Mouse (Mus musculus): ENCODE data around the gene Nt5c3. TPM values are rescaled to one million over a fixed set of nuclear protein-coding genes. Genes with fewer than 3 reads are reported as not detected.

Nt5c3 gene
- total and polyA plus RNA-seq, 3 experiments = 59.2 to 71.1 TPM; not detected in 1

GRCm38 (mm10) chr6:56848974-56849373, 74.8 kb downstream of the Nt5c3 start:
- Histone ChIP-seq H3K27ac (ENCODE audit: control insufficient read depth, low read depth, low read length) (no peak overlapping the region), H3K36me3 (ENCODE audit: control insufficient read depth in 1 of 2, insufficient read depth in 2 of 2, low read length in 2 of 2) (no peaks in the 10 kb centered on the region), H3K4me3 (ENCODE audit: control insufficient read depth in 1 of 2, insufficient read depth in 1 of 2, low read depth in 2 of 2, low read length in 2 of 2) (no peak overlapping the region), H3K9me3 (replicated peaks; ENCODE audit: insufficient read depth, low read length) (no peaks in the 10 kb centered on the region), H3K9ac (ENCODE audit: control insufficient read depth, low read depth, low read length, poor library complexity, severe bottlenecking) (no peak overlapping the region), H3K4me1 (ENCODE audit: control insufficient read depth in 1 of 2, insufficient read depth in 2 of 2, low read length in 2 of 2) (no peaks in the 10 kb centered on the region), H3K79me2 (ENCODE audit: control insufficient read depth, insufficient read depth, low read length, poor library complexity) (no peaks in the 10 kb centered on the region), H3K27me3 (ENCODE audit: control insufficient read depth in 1 of 2, insufficient read depth in 2 of 2, low read length in 2 of 2) (no peaks in the 10 kb centered on the region)
- no peak for DNase-seq (ENCODE audit: low read depth, low spot score)
- TF ChIP-seq GABPA (IDR thresholded peaks at IDR 0.05; ENCODE audit: low read depth, low read length) = no peak
- TF ChIP-seq POLR2AphosphoS5 (IDR thresholded peaks at IDR 0.05; ENCODE audit: borderline replicate concordance, low read depth, low read length) = no peak
- TF ChIP-seq NELFE (IDR thresholded peaks at IDR 0.05; ENCODE audit: low read depth, low read length) = no peak
- TF ChIP-seq SIN3A (IDR thresholded peaks at IDR 0.05; ENCODE audit: low read length) = no peak
- no peak for TF ChIP-seq MAX (IDR thresholded peaks at IDR 0.05; ENCODE audit: low read length)
- TF ChIP-seq UBTF (IDR thresholded peaks at IDR 0.05; ENCODE audit: borderline replicate concordance, insufficient read depth, low read depth, low read length) = no peak
- TF ChIP-seq POLR2A (IDR thresholded peaks at IDR 0.05; ENCODE audit: control insufficient read depth in 1 of 2, insufficient read depth in 1 of 2, low read depth in 1 of 2, low read length in 2 of 2, poor library complexity in 1 of 2) = no peak

GRCm38 (mm10) chr6:56844365-56844764, 79.4 kb downstream of the Nt5c3 start:
- H3K9ac ChIP-seq (ENCODE audit: control insufficient read depth, low read depth, low read length, poor library complexity, severe bottlenecking) = no peak overlapping the region
- DNase-seq (ENCODE audit: low read depth, low spot score) = no peak
- TF ChIP-seq NRF1 (IDR thresholded peaks at IDR 0.05; ENCODE audit: insufficient read depth, low read depth, low read length, poor library complexity, severe bottlenecking) (no peak), ZC3H11A (IDR thresholded peaks at IDR 0.05; ENCODE audit: low read depth, low read length) (no peak), TBP (IDR thresholded peaks at IDR 0.05; ENCODE audit: low read depth, low read length) (no peak), ZNF384 (IDR thresholded peaks at IDR 0.05; ENCODE audit: low read depth, low read length) (no peak), RCOR1 (IDR thresholded peaks at IDR 0.05; ENCODE audit: low read depth, low read length) (no peak), MAZ (IDR thresholded peaks at IDR 0.05; ENCODE audit: low read depth, low read length) (no peak), ZKSCAN1 (IDR thresholded peaks at IDR 0.05; ENCODE audit: low read depth, low read length) (no peak), MEF2A (IDR thresholded peaks at IDR 0.05; ENCODE audit: extremely low read depth, insufficient replicate concordance, low read depth, low read length, poor library complexity, severe bottlenecking) (no peak), CHD2 (IDR thresholded peaks at IDR 0.05; ENCODE audit: low read length) (no peak), MAFK (IDR thresholded peaks at IDR 0.05; ENCODE audit: borderline replicate concordance, low read depth, low read length) (no peak), SMC3 (IDR thresholded peaks at IDR 0.05; ENCODE audit: low read depth, low read length) (no peak)

More at GRCm38 (mm10) chr6:56844365-56844764, 79.4 kb downstream of the Nt5c3 start:
- no peaks in the 10 kb centered on the region for H3K4me1 ChIP-seq (ENCODE audit: control insufficient read depth in 1 of 2, insufficient read depth in 2 of 2, low read length in 2 of 2)
- no peaks in the 10 kb centered on the region for H3K79me2 ChIP-seq (ENCODE audit: control insufficient read depth, insufficient read depth, low read length, poor library complexity)
- no peak overlapping the region for H3K4me3 ChIP-seq (ENCODE audit: control insufficient read depth in 1 of 2, insufficient read depth in 1 of 2, low read depth in 2 of 2, low read length in 2 of 2)
- H3K9me3 ChIP-seq (replicated peaks; ENCODE audit: insufficient read depth, low read length) = no peaks in the 10 kb centered on the region
- H3K27me3 ChIP-seq (ENCODE audit: control insufficient read depth in 1 of 2, insufficient read depth in 2 of 2, low read length in 2 of 2) = no peaks in the 10 kb centered on the region
- no peaks in the 10 kb centered on the region for H3K36me3 ChIP-seq (ENCODE audit: control insufficient read depth in 1 of 2, insufficient read depth in 2 of 2, low read length in 2 of 2)
- H3K27ac ChIP-seq (ENCODE audit: control insufficient read depth, low read depth, low read length) = no peak overlapping the region

Measured in MEL (cell line).